Mouse (Mus musculus): ENCODE data around the gene Nr4a1. TPM values are rescaled to one million over a fixed set of nuclear protein-coding genes. Genes with fewer than 3 reads are reported as not detected.

Nr4a1 gene
- polyA plus RNA-seq, 1 experiment from 2014 or later, result 6.9 TPM

DNA sequence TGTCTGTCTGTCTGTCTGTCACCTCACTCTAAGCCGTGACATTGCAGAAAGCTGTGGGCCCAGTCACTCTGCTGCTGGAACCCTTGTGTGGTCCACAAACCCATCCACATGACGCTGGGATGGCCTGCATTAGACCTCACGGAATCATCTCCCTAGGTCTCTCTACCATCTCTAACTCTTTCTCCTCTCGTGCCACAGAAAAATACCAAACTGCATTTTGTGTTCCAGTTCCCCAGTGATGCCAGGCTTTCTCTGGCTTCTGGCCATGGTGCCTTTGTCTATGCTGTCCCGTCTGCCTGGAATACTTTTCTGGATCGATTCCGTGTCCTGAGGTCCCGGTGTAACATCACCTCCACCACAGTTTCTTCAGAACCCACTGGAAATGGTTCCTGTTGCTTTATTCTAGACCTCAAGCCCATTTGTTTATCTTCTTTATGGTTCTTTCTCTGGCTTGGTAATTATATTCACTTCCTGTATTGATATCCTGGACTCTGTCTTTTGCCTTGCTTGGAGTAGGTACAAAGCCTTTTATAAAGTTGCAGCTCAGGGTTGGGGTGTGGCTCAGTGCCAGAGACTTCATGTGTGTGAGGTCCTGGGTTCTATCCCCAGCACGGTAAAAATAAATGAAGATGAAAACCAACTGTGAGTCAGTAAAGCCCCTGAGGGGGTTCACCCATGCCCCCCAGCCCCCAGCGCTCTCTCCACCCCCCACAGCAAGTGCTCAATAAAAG, 19.3 kb upstream of the Nr4a1 start:
- Histone ChIP-seq H3K27ac (replicated peaks) (no peak overlapping the region), H3K9ac (no peak overlapping the region), H3K9me3 (no peaks in the 10 kb centered on the region), H3K4me2 (no peak overlapping the region), H3K27me3 (no peaks in the 10 kb centered on the region), H3K36me3 (no peaks in the 10 kb centered on the region), H3K4me3 (no peak overlapping the region), H3K4me1 (replicated peaks) (peaks cover 22% of the 10 kb centered on the region)
- no peak for ATAC-seq (ENCODE audit: low FRiP score, low read depth)
- 56% methylated on average over 10 of the region's 10 CpGs for WGBS

DNA sequence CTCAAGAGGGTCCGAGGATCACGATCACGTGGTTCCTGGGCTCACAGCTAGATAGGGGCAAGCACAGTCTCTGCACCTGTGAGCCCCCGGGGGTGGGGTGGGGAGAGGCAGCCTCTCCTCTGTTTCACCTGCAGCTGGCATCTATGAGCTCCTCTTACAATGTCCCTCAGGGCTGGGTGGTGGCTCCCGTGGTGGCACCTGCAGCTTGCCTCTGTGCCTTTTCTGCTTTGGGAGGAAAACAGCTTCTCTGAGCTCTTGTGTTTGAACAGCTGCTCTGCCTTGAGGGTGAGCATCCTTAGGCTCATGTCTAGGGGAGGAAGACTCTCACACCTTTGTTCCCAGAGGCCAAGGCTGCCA, 18.7 kb upstream of the Nr4a1 start:
- Histone ChIP-seq H3K9me3 (no peaks in the 10 kb centered on the region), H3K9ac (no peak overlapping the region), H3K4me3 (no peak overlapping the region), H3K27ac (replicated peaks) (no peak overlapping the region), H3K36me3 (no peaks in the 10 kb centered on the region), H3K4me1 (replicated peaks) (peaks cover 22% of the 10 kb centered on the region), H3K27me3 (no peaks in the 10 kb centered on the region), H3K4me2 (no peak overlapping the region)
- WGBS, result 28% methylated on average over 5 of the region's 5 CpGs
- no peak for ATAC-seq (ENCODE audit: low FRiP score, low read depth)

DNA sequence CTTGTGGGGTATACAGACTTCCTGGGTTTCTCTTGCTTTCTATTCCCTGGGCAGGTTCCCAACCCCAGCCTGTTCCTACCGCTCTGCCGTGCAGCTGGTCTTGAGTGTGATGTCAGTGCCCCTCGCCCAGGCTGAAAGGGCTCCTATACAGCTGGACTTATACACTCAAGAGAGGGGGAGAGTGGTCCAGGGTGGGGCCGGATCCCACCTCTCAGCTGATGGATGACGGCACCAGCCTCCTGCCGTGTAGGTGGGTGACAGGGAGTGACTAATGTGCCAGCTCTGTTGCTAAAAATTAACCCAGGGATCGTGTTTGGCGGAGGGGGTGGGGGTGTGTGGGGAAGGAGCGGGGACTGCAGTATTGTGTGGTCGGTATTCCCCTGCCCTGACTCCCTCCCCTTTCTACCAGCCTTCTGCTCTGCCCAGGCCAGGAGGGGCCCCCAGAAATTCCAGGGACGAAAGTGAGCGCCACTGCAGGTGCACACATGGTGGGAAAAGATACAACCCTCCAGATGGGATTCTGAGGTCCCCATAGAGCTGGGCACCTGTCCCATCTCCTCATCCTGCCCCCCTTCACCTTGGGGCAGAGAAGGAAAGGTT, 18.2 kb upstream of the Nr4a1 start:
- no peak overlapping the region for H3K27ac ChIP-seq (replicated peaks)
- WGBS, result 25% methylated on average over 12 of the region's 12 CpGs
- H3K36me3 ChIP-seq, result no peaks in the 10 kb centered on the region
- no peaks in the 10 kb centered on the region for H3K9me3 ChIP-seq
- ATAC-seq (ENCODE audit: low FRiP score, low read depth), result peak; percentile 11; the same call in 1 of the 2 replicates
- no peak overlapping the region for H3K4me2 ChIP-seq
- H3K4me3 ChIP-seq, result no peak overlapping the region
- no peak overlapping the region for H3K9ac ChIP-seq
- no peaks in the 10 kb centered on the region for H3K27me3 ChIP-seq
- peaks cover 23% of the 10 kb centered on the region for H3K4me1 ChIP-seq (replicated peaks)

DNA sequence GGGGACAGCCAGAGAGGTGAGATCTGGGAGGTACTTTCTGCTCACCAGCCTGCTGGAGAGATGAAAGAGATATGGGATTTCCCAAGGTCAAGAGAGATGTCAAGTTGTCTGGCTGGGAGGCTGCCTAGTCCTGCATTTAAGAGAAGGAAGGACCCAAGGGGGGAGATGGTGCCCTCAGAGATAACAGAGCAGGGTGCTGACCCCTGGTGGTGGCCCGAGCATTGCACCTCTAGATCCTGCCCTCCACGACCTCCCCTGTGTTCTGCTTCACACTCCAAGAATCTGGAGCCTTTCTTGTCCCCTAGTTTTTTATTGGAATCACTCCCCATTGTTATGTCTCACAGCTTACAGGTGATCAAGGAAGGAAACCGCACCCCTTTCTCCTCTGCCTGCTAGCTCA, 17.2 kb upstream of the Nr4a1 start:
- 15% methylated on average over 3 of the region's 3 CpGs for WGBS
- no peak for ATAC-seq (ENCODE audit: low FRiP score, low read depth)
- H3K9me3 ChIP-seq, result no peaks in the 10 kb centered on the region

DNA sequence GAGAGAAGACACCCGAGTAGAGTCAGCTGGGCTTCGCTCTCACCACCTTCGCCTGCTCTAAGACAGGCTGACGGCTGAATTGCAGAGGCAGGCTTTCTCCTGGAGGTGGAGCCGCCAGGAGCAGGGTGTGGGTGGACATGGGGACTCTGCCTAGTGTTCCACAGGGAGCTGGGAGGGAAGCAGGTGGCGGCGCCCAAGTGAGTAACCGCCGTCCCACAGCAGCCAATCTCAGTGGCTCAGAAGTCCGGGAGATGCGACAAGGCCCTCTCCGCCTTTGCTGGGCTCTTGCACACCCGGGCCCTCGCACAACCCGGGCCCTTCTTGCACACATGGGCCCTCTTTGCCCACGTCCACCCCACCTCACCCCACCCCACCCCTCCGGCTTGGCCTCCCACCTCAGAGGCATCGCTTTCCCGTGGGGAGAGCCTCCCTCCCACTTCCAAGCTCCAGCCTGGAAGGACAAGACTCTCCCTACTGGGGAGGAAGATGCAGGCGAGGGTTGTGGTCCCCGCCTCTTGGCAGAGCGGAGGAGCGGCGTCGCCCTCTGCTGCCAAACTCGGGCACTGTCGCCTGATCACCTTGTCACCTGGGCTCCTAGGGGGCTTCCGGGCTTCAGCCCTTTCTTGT, 15.1 kb upstream of the Nr4a1 start:
- Histone ChIP-seq H3K27me3 (no peaks in the 10 kb centered on the region), H3K4me1 (replicated peaks) (peaks cover 23% of the 10 kb centered on the region), H3K4me2 (peak overlapping the region; percentile 65), H3K27ac (replicated peaks) (no peak overlapping the region), H3K9ac (no peak overlapping the region; the same call in 1 of the 2 replicates), H3K36me3 (no peaks in the 10 kb centered on the region), H3K9me3 (no peaks in the 10 kb centered on the region), H3K4me3 (peak overlapping the region; percentile 27)
- 9% methylated on average over 28 of the region's 28 CpGs for WGBS
- ATAC-seq (ENCODE audit: low FRiP score, low read depth), result peak; percentile 47

More for the DNA sequence above, 17.2 kb upstream of the Nr4a1 start:
- Histone ChIP-seq H3K36me3 (no peaks in the 10 kb centered on the region), H3K4me1 (replicated peaks) (peaks cover 23% of the 10 kb centered on the region), H3K27ac (replicated peaks) (no peak overlapping the region), H3K27me3 (no peaks in the 10 kb centered on the region), H3K4me3 (no peak overlapping the region), H3K4me2 (no peak overlapping the region), H3K9ac (no peak overlapping the region)

DNA sequence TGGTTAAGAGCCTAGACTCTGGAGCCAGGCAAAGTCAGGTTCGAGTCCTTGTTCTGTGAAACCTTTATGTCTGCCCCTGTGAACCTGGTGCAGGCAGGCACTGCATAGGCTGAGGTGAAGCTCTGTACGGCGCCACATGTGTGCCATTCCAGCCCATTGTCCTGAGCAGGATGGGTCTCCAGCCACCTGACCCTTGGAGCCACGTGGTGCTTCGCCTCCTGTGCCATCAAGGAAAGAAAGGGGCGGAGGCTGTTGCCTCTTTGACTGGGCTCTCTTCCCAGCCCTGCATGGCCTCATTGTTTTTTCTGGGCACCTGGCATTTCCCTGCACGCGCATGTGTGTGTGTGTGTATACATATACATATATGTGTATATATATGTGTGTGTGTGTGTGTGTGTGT, 14.2 kb upstream of the Nr4a1 start:
- Histone ChIP-seq H3K27me3 (no peaks in the 10 kb centered on the region), H3K4me1 (replicated peaks) (peaks cover 23% of the 10 kb centered on the region), H3K4me2 (no peak overlapping the region), H3K36me3 (no peaks in the 10 kb centered on the region), H3K27ac (replicated peaks) (no peak overlapping the region), H3K9ac (no peak overlapping the region), H3K4me3 (no peak overlapping the region), H3K9me3 (no peaks in the 10 kb centered on the region)
- no peak for ATAC-seq (ENCODE audit: low FRiP score, low read depth)
- WGBS, result 60% methylated on average over 8 of the region's 8 CpGs

DNA sequence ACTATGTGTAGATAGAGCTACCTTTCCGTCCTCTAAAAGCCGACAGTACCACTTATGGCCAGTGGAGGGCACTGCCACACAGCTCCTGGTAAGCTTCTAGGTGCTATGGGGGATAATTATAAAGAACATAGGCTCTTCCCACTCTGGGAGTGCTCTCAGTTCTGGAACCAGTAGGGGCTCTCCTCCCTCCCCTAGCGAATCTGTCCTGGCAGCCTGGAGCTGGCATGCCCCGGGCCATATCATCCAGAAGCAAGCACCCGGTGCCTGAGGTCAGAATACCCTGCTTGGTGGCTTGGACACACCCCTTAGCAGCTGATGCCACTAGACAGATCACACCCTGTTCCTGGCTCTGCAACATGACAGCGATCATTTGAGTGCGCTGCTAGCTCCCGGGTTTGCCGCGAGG, 13.3 kb upstream of the Nr4a1 start:
- Histone ChIP-seq H3K36me3 (no peaks in the 10 kb centered on the region), H3K9me3 (no peaks in the 10 kb centered on the region), H3K4me2 (peak overlapping the region; percentile 50), H3K9ac (peak overlapping the region; percentile 20; the same call in 1 of the 2 replicates), H3K4me1 (replicated peaks) (peaks cover 20% of the 10 kb centered on the region), H3K4me3 (peak overlapping the region; percentile 10; the same call in 1 of the 2 replicates), H3K27ac (replicated peaks) (no peak overlapping the region), H3K27me3 (no peaks in the 10 kb centered on the region)
- peak; percentile 68 for ATAC-seq (ENCODE audit: low FRiP score, low read depth)
- WGBS, result 14% methylated on average over 10 of the region's 10 CpGs

DNA sequence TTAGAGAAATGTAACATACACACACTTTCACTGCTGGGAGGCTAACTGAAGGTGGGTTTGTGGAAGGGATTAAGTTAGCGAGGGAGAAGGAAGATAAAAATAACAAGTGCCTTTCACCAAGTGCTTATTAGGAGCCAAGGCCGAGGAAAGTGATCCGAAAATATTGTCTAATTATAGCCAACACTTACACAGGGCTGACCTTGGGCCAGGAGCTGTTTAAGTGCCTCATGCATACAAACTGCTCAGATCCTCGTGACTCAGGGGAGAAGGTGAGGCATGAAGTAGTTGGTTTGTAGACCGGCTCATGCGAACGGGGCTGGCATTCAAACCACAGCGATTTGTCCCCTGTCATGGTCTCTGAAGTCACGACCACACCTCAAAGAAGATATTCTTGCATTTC, 12.8 kb upstream of the Nr4a1 start:
- Histone ChIP-seq H3K27ac (replicated peaks) (no peak overlapping the region), H3K4me3 (0 out of 2 replicates have a peak overlapping the region, but pooled peaks have one; percentile 10), H3K27me3 (no peaks in the 10 kb centered on the region), H3K4me2 (peak overlapping the region; percentile 50), H3K9me3 (no peaks in the 10 kb centered on the region), H3K4me1 (replicated peaks) (peaks cover 22% of the 10 kb centered on the region), H3K36me3 (no peaks in the 10 kb centered on the region), H3K9ac (peak overlapping the region; percentile 20; the same call in 1 of the 2 replicates)
- no peak for ATAC-seq (ENCODE audit: low FRiP score, low read depth)
- WGBS, result 74% methylated on average over 9 of the region's 9 CpGs

DNA sequence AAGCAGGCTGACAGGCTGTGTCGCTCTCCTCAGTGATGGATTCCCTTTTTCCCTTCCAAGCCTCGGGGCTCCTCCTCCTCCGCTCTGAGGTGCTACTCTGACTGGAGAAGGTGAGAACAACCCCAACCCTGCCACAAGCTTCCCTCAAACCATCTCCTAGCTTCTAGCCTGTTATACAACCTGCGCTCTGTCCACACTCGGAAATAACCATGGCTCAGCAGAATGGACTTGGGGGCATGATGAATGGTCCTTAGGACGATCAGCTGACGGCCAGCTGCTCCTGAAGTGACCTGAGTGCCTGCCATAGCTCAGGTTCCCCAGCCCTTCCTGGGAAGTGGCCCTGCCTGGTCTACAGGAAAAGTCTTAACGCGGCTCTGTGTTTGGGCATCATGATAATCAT, 12.2 kb upstream of the Nr4a1 start:
- H3K27me3 ChIP-seq, result no peaks in the 10 kb centered on the region
- H3K9ac ChIP-seq, result no peak overlapping the region
- peaks cover 25% of the 10 kb centered on the region for H3K4me1 ChIP-seq (replicated peaks)
- H3K9me3 ChIP-seq, result no peaks in the 10 kb centered on the region
- WGBS, result 73% methylated on average over 9 of the region's 9 CpGs
- H3K27ac ChIP-seq (replicated peaks), result no peak overlapping the region
- H3K4me3 ChIP-seq, result no peak overlapping the region
- no peak overlapping the region for H3K4me2 ChIP-seq
- no peak for ATAC-seq (ENCODE audit: low FRiP score, low read depth)
- H3K36me3 ChIP-seq, result no peaks in the 10 kb centered on the region

DNA sequence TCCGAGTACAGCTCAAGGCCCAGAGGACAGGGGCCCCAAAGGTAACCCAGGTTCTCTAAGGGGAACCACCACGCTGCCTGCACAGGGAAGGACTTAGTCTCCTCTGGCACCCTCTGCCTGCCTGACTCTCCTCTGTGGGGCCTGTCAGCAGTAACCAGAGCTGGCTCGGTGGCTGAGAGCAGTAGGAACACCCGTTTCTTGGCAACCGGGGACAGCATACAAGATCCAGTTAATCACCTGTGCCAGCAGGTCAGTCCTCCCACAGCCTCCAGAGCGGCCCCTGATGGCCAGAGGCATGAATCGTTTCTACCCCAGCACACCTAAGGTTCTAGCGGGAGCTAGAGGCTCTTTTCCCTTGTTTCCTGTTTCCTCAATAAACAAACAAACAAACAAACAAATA, 11.4 kb upstream of the Nr4a1 start:
- no peaks in the 10 kb centered on the region for H3K36me3 ChIP-seq
- no peak overlapping the region for H3K4me3 ChIP-seq
- no peaks in the 10 kb centered on the region for H3K9me3 ChIP-seq
- H3K4me1 ChIP-seq (replicated peaks), result peaks cover 31% of the 10 kb centered on the region
- no peak overlapping the region for H3K27ac ChIP-seq (replicated peaks)
- ATAC-seq (ENCODE audit: low FRiP score, low read depth), result no peak
- no peaks in the 10 kb centered on the region for H3K27me3 ChIP-seq
- 27% methylated on average over 8 of the region's 8 CpGs for WGBS
- H3K4me2 ChIP-seq, result no peak overlapping the region
- H3K9ac ChIP-seq, result no peak overlapping the region

DNA sequence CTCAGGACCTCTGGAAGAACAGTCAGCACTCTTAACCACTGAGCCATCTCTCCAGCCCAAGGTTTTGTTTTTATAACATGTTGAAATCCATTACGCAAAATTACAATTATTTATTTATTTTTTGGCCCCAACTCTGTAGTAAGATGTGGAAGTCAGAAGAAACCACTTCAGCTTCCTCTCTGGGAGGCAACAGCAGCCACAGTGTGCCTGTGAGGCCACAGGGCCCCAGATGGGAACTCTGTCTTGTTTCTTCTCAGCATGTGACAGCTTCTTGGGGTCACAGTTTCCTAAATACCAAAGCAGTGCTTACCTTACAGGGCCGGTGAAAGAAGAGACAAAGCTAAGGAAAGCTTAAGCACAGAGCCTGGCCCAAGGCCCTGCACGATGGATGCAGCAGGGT, 10.1 kb upstream of the Nr4a1 start:
- Histone ChIP-seq H3K27me3 (no peaks in the 10 kb centered on the region), H3K27ac (replicated peaks) (no peak overlapping the region), H3K9me3 (no peaks in the 10 kb centered on the region), H3K4me2 (no peak overlapping the region), H3K4me3 (no peak overlapping the region), H3K4me1 (replicated peaks) (peaks cover 25% of the 10 kb centered on the region), H3K9ac (no peak overlapping the region), H3K36me3 (no peaks in the 10 kb centered on the region)
- 65% methylated on average over 3 of the region's 3 CpGs for WGBS
- ATAC-seq (ENCODE audit: low FRiP score, low read depth), result no peak

Measured in hindbrain, embryonic 15.5 days (tissue).